Mouse (Mus musculus) liver, embryonic 11.5 days (tissue): ENCODE data around the gene Dnmt3l. TPM values are rescaled to one million over a fixed set of nuclear protein-coding genes. Genes with fewer than 3 reads are reported as not detected.

Source experiments
- ATAC-seq: fragments of 200-750 bp; cut with Nextera tagmentation; replicated peaks from 2 replicates; pipeline ENCODE4 v1.8.0; 2017; ENCODE audit warnings: moderate number of reproducible peaks, mild to moderate bottlenecking, moderate TSS enrichment, moderate library complexity; ENCODE audit not compliant: low FRiP score
- DNase-seq: peaks from one replicate; pipeline ENCODE4 v3.0.0-alpha.2; 2017; ENCODE audit warnings: low spot score
- H3K27ac ChIP-seq: fragments of 300-500 bp; sonication (generic); 2 replicates; pipeline ENCODE4 v1.5.1; 2014; ENCODE audit warnings: mild to moderate bottlenecking, low read depth, low read length, control low read depth
- H3K27me3 ChIP-seq: fragments of 300-500 bp; sonication (generic); replicated peaks from 2 replicates; pipeline ENCODE4 v1.6.1; 2014; ENCODE audit warnings: low read length, mixed read lengths; ENCODE audit not compliant: control insufficient read depth, insufficient read depth
- H3K36me3 ChIP-seq: fragments of 300-500 bp; sonication (generic); 2 replicates; pipeline ENCODE4 v1.6.1; 2014; ENCODE audit warnings: mild to moderate bottlenecking, low read length, moderate library complexity, mixed read lengths; ENCODE audit not compliant: control insufficient read depth, insufficient read depth
- H3K4me1 ChIP-seq: fragments of 300-500 bp; sonication (generic); replicated peaks from 2 replicates; pipeline ENCODE4 v1.6.1; 2014; ENCODE audit warnings: low read length, mixed read lengths; ENCODE audit not compliant: control insufficient read depth, insufficient read depth
- H3K4me2 ChIP-seq: fragments of 300-500 bp; sonication (generic); 2 replicates; pipeline ENCODE4 v1.6.1; 2014; ENCODE audit warnings: mild to moderate bottlenecking, control low read depth, moderate library complexity
- H3K4me3 ChIP-seq: fragments of 300-500 bp; sonication (generic); 2 replicates; pipeline ENCODE4 v1.5.1; 2014; ENCODE audit warnings: low read depth, low read length, control low read depth
- H3K9ac ChIP-seq: fragments of 300-500 bp; sonication (generic); 2 replicates; pipeline ENCODE4 v1.6.1; 2014; ENCODE audit warnings: low read depth, low read length, control low read depth
- H3K9me3 ChIP-seq: fragments of 300-500 bp; sonication (generic); 2 replicates; pipeline ENCODE4 v1.6.1; 2016; ENCODE audit warnings: low read length, inconsistent platforms, mixed read lengths; ENCODE audit not compliant: control insufficient read depth
- whole genome bisulfite sequencing: fragments of 180-500 bp; shearing (Covaris S2); extraction: QIAGEN DNeasy Blood & Tissue Kit; methylation state at CpG from one replicate; pipeline ENCODE4 v1.1.7; 2014; 5-methylcytosine and 5-hydroxymethylcytosine counted together
- polyA plus RNA-seq: library from polyadenylated mRNA; unstranded; fragments of >200 nt; fragmentation: Nextera tagmentation; extraction: Ambion mirVana; gene quantifications from 2 replicates; pipeline ENCODE4 v1.2.1, GENCODE M21; 2014

Dnmt3l gene
- polyA plus RNA-seq, 1 experiment from 2014 or later = not detected

DNA sequence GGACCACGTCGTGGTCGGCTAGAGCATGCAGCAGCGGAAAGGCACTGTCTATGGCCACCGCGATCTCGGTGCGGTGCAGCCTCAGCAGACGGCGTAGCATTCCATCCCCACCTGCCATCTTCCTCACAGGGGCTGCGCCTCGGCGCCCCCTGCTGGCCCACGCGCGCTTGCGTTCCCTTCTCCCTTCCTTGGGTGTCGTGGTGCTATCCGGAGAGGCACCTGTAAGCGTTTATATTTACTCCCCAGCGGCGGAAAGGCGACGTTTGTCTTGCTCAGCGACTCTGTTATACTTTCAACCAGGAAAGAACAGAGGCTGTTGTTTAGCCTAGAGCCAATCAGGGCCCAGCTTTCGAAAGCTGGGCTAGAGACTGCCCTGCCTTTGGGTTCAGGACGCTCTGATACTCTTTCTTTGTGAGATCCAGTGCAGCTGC, 1.7 kb downstream of the Dnmt3l start, which contains the start of gene Aire:
Gene Aire, minus strand, starts transcription at position 205 of the 431 bp plus-strand sequence.
- peaks cover 7% of the 10 kb centered on the region; the same call in 1 of the 2 replicates for H3K27me3 ChIP-seq
- peak; percentile 53 for DNase-seq
- WGBS = 4% methylated on average over 27 of the region's 27 CpGs
- H3K9ac ChIP-seq = no peak within 1 kb of the TSS
- no peaks in the 10 kb centered on the region for H3K4me1 ChIP-seq
- no peaks in the 10 kb centered on the region for H3K36me3 ChIP-seq
- no peak within 1 kb of the TSS for H3K27ac ChIP-seq
- H3K4me2 ChIP-seq = peak within 1 kb of the TSS; percentile 51
- H3K4me3 ChIP-seq = no peak within 1 kb of the TSS
- no peaks in the 10 kb centered on the region for H3K9me3 ChIP-seq
- no peak for ATAC-seq

DNA sequence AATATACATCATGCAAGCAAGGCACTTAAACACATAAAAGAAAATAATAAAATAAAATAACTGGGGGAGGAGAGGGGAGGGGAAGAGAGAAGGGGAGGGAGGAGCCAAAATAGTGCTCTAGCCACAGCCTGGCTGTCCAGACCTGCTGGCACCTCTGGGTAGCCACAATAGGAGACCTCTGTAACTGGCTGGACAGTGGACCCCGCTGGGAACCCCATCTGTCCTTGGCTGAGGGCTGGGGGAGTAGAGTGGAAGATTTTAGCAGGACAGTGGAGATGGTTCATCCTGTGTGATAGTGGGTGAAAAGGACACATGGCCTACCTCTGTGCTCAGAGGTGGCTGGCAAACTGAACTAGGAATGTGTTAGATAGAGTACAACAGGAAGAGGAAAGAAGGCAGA, 2.8 kb downstream of the Dnmt3l start:
- H3K9me3 ChIP-seq = no peaks in the 10 kb centered on the region
- no peak overlapping the region for H3K4me2 ChIP-seq
- H3K9ac ChIP-seq = no peak overlapping the region
- H3K27me3 ChIP-seq = peaks cover 7% of the 10 kb centered on the region; the same call in 1 of the 2 replicates
- no peak overlapping the region for H3K4me3 ChIP-seq
- no peak overlapping the region for H3K27ac ChIP-seq
- WGBS = 60% methylated on average over 1 of the region's 1 CpGs
- no peak for DNase-seq
- H3K36me3 ChIP-seq = no peaks in the 10 kb centered on the region
- no peaks in the 10 kb centered on the region for H3K4me1 ChIP-seq
- no peak for ATAC-seq

DNA sequence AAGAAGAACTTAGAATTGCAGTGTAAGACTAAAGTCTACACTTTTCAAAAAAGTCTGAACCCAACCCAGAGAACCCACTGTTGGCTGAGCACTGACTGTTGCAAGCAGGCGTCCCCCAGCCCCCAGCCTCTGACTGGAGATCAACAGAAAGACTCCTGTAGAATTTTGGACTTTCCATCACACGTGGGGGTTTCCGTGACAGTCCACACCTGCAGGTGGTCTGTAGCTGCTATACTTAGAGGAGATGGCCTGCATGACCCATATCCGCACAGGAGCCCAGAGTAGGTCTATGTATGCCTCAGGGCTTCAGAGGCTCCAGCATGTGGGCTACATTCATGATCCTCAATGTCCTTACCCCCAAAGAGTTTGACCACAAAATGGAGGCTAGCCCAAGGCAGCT, 4.6 kb downstream of the Dnmt3l start:
- Histone ChIP-seq H3K36me3 (no peaks in the 10 kb centered on the region), H3K9me3 (no peaks in the 10 kb centered on the region), H3K4me1 (no peaks in the 10 kb centered on the region), H3K27me3 (peaks cover 7% of the 10 kb centered on the region; the same call in 1 of the 2 replicates), H3K9ac (no peak overlapping the region), H3K27ac (no peak overlapping the region), H3K4me3 (no peak overlapping the region), H3K4me2 (no peak overlapping the region)
- WGBS = 81% methylated on average over 4 of the region's 4 CpGs
- ATAC-seq = no peak
- DNase-seq = no peak

- Histone ChIP-seq H3K4me2 (no peak overlapping the region), H3K9me3 (no peaks in the 10 kb centered on the region)
- 68% methylated on average over 9 of the region's 10 CpGs for WGBS
Measured at GRCm38 (mm10) chr10:78048061-78048730, 6.4 kb downstream of the Dnmt3l start.

DNA sequence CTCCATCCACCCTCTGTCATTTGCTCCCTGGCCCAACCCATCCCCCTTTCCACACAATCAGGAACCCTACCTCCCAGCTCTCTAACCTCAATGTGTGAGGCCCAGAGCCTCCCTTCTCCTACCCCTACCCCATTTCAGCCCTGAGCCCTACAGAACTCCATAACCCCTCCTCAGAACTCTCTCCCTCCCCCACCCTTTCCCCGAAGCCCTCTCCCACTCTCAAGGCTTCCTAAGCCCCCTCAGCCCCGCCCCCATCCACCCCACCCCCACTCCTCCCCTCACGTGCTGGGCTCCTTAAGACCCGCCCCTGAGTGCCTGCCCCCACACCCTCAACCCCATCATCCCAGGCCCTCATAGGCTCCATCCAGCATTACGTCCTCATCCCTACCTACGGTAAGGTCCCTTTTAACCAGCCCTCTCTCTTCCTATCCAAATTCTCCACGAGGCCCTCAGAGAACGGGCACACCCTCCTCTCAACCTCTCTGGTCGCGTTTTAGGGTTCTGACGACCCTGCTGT, 7.8 kb downstream of the Dnmt3l start:
- H3K4me3 ChIP-seq = no peak overlapping the region
- no peaks in the 10 kb centered on the region for H3K4me1 ChIP-seq
- H3K4me2 ChIP-seq = no peak overlapping the region
- H3K27me3 ChIP-seq = no peaks in the 10 kb centered on the region
- no peaks in the 10 kb centered on the region for H3K36me3 ChIP-seq
- no peaks in the 10 kb centered on the region for H3K9me3 ChIP-seq
- DNase-seq (no peak), ATAC-seq (no peak)
- H3K27ac ChIP-seq = no peak overlapping the region
- no peak overlapping the region for H3K9ac ChIP-seq
- WGBS = 33% methylated on average over 11 of the region's 11 CpGs

More at GRCm38 (mm10) chr10:78048061-78048730, 6.4 kb downstream of the Dnmt3l start:
- Histone ChIP-seq H3K27ac (no peak overlapping the region), H3K9ac (no peak overlapping the region), H3K4me1 (no peaks in the 10 kb centered on the region), H3K27me3 (0 out of 2 replicates have a peak, but pooled peaks cover under 1% of the 10 kb centered on the region), H3K36me3 (no peaks in the 10 kb centered on the region), H3K4me3 (no peak overlapping the region)
- ATAC-seq = no peak
- no peak for DNase-seq

DNA sequence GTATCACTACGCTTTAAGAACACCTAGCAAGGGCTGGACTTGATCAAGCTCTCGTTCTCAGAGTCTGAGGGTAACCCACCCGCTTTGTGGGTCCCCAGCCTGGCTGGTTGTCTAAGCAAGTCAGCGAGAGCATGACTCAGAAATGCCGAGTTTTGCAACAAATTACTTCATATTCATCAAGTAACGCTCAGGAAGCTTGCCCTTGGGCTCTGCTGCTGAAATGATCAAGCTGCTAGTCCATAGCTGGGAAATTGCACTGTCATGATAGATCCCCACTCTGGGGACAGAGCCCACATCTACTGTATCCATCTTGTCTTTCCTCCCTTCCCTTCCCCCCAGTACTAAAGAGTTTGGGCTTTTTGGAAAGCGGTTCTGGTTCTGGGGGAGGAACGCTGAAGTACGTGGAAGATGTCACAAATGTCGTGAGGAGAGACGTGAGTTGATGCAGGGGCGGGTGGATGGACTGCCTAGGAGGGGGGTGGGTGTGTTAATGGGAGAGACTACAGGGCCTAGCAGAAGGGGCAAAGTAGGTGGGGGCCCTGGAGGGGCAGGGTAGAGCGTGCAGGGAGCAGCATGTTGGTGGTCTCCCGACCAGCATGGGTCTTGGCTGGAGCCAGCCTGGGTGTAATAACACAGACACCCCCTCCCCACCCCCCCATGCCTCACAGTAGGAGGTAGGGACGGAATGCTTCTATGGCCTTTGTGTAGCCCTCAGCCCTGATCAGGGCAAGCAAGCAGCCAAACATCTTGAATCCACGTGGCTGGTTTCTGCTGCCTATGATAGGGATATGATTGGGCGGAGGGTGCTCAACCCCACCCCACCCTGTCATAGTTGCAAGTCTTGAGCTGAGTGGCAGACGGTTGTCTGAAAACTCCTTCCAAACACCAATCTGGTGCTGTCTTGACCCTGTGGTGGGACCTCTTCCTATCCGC, 13.2 kb downstream of the Dnmt3l start:
- Histone ChIP-seq H3K4me3 (no peak overlapping the region), H3K9ac (no peak overlapping the region), H3K36me3 (no peaks in the 10 kb centered on the region), H3K27me3 (no peaks in the 10 kb centered on the region), H3K9me3 (no peaks in the 10 kb centered on the region), H3K27ac (no peak overlapping the region), H3K4me2 (no peak overlapping the region), H3K4me1 (no peaks in the 10 kb centered on the region)
- no peak for DNase-seq
- ATAC-seq = peak; percentile 49; the same call in 1 of the 2 replicates
- 62% methylated on average over 19 of the region's 19 CpGs for WGBS

GRCm38 (mm10) chr10:78057056-78057455, 15.3 kb downstream of the Dnmt3l start:
- Histone ChIP-seq H3K36me3 (no peaks in the 10 kb centered on the region), H3K4me3 (no peak overlapping the region), H3K4me2 (no peak overlapping the region), H3K27ac (no peak overlapping the region), H3K27me3 (no peaks in the 10 kb centered on the region), H3K4me1 (no peaks in the 10 kb centered on the region), H3K9me3 (no peaks in the 10 kb centered on the region), H3K9ac (no peak overlapping the region)
- 82% methylated on average over 8 of the region's 8 CpGs for WGBS
- ATAC-seq (no peak), DNase-seq (no peak)

DNA sequence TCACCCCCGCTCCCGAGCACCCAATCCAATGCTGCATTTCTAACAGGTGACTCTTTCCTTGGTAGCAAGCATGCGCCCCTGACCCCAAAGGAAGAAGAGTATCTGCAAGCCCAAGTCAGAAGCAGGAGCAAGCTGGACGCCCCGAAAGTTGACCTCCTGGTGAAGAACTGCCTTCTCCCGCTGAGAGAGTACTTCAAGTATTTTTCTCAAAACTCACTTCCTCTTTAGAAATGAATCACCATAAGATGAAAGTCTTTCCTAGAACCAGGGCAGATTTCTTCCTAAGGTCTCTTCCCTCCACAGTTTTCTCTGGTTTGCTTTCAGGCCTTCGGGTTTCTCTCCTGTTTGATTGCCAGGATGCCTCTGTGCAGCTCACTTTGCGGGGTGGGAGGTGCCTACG, 21.4 kb downstream of the Dnmt3l start:
- no peak for DNase-seq
- no peak overlapping the region for H3K4me2 ChIP-seq
- no peak for ATAC-seq
- H3K9me3 ChIP-seq = no peaks in the 10 kb centered on the region
- no peak overlapping the region for H3K27ac ChIP-seq
- H3K4me3 ChIP-seq = no peak overlapping the region
- H3K4me1 ChIP-seq = no peaks in the 10 kb centered on the region
- WGBS = 75% methylated on average over 9 of the region's 9 CpGs
- H3K36me3 ChIP-seq = no peaks in the 10 kb centered on the region
- H3K9ac ChIP-seq = no peak overlapping the region
- peaks cover 8% of the 10 kb centered on the region for H3K27me3 ChIP-seq
